Mouse (Mus musculus) brain, embryonic 14.5 days (tissue): ENCODE results near the gene Chkb.

Source experiments
- CTCF ChIP-seq: fragments of 200-500 bp; IDR thresholded peaks from 2 replicates; pipeline ENCODE4 v1.5.1; 2012; ENCODE audit warnings: inconsistent platforms, mild to moderate bottlenecking, moderate library complexity, borderline replicate concordance; ENCODE audit not compliant: insufficient read depth, insufficient read length; ENCODE audit errors: extremely low read depth
- POLR2A ChIP-seq: fragments of 200-500 bp; IDR thresholded peaks from 2 replicates; pipeline ENCODE4 v1.6.1; 2012; ENCODE audit warnings: mild to moderate bottlenecking, inconsistent platforms, borderline replicate concordance; ENCODE audit not compliant: poor library complexity, insufficient read depth, insufficient read length, severe bottlenecking; ENCODE audit errors: extremely low read depth

- no peak for TF ChIP-seq CTCF
- TF ChIP-seq POLR2A, result no peak
These were observed 35.3 kb upstream of the Chkb start for GRCm38 (mm10) chr15:89465052-89465451.
